Mouse (Mus musculus) ES-E14 (cell line): ENCODE measurements at regions not wholly inside any gene's neighbourhood (a gene's known extent, or its start where the extent isn't known, plus 50 kb on each side); places are given as distances from the start of the nearest gene placed in this dataset.

Source experiments
- DNase-seq: peaks from one replicate; pipeline ENCODE4 v3.0.0-alpha.2; 2013; ENCODE audit warnings: low read depth, low spot score
- H3K27ac ChIP-seq: 2 replicates; pipeline ENCODE4 v1.5.1; 2012; ENCODE audit warnings: low read depth, mild to moderate bottlenecking, low read length, moderate library complexity, mixed read lengths; ENCODE audit not compliant: poor library complexity, insufficient read depth, severe bottlenecking
- H3K36me3 ChIP-seq: 2 replicates; pipeline ENCODE4 v1.6.1; 2012; ENCODE audit warnings: mild to moderate bottlenecking, low read length, moderate library complexity, mixed read lengths; ENCODE audit not compliant: control insufficient read depth, poor library complexity, insufficient read depth, severe bottlenecking
- H3K4me1 ChIP-seq, 2 experiments: fragments of 150-350 bp in 1 of 2; sonication (generic) in 1 of 2; 2 replicates each; pipeline ENCODE4 v1.6.1; 2012; ENCODE audit warnings: low read length in 2 of 2, mild to moderate bottlenecking in 1 of 2, mixed read lengths in 1 of 2; ENCODE audit not compliant: control insufficient read depth in 2 of 2, insufficient read depth in 2 of 2, poor library complexity in 1 of 2
- H3K4me3 ChIP-seq, 2 experiments: fragments of 150-350 bp in 1 of 2; sonication (generic) in 1 of 2; 2 replicates each; pipeline ENCODE4 v1.5.1; 2012; ENCODE audit warnings: low read length in 2 of 2, low read depth in 1 of 2, mild to moderate bottlenecking in 1 of 2, mixed read lengths in 1 of 2; ENCODE audit not compliant: insufficient read depth in 1 of 2, poor library complexity in 1 of 2, severe bottlenecking in 1 of 2
- H3K9ac ChIP-seq: 2 replicates; pipeline ENCODE4 v1.6.1; 2012; ENCODE audit warnings: low read depth, mild to moderate bottlenecking, low read length, mixed read lengths; ENCODE audit not compliant: poor library complexity, insufficient read depth, severe bottlenecking
- H3K9me3 ChIP-seq: fragments of 150-350 bp; sonication (generic); 2 replicates; pipeline ENCODE4 v1.6.1; 2012; ENCODE audit warnings: low read depth, mild to moderate bottlenecking, low read length; ENCODE audit not compliant: control insufficient read depth, insufficient read depth
- CHD2 ChIP-seq: IDR thresholded peaks from 2 replicates; pipeline ENCODE4 v1.6.1; 2014; ENCODE audit warnings: mild to moderate bottlenecking, low read depth, low read length, inconsistent platforms
- HCFC1 ChIP-seq: IDR thresholded peaks from 2 replicates; pipeline ENCODE4 v1.6.1; 2012; ENCODE audit warnings: low read length, inconsistent platforms, borderline replicate concordance; ENCODE audit not compliant: insufficient read depth
- MAFK ChIP-seq: IDR thresholded peaks from 2 replicates; pipeline ENCODE4 v1.6.1; 2014; ENCODE audit warnings: mild to moderate bottlenecking, low read depth, low read length, inconsistent platforms; ENCODE audit not compliant: insufficient read depth
- ZC3H11A ChIP-seq: IDR thresholded peaks from 2 replicates; pipeline ENCODE4 v1.6.1; 2012; ENCODE audit warnings: low read depth, mild to moderate bottlenecking, inconsistent platforms, low read length, borderline replicate concordance
- ZNF384 ChIP-seq: IDR thresholded peaks from 2 replicates; pipeline ENCODE4 v1.6.1; 2012; ENCODE audit warnings: low read depth, low read length, inconsistent platforms
- in situ Hi-C, 2 experiments: fragments of 600-800 bp; cut with MboI; formaldehyde crosslinking; loops; one replicate each; pipeline ENCODE4 v1.15.1; 2025; ENCODE audit warnings: low sequenced_read_pairs in 2 of 2, inconsistent platforms in 1 of 2; ENCODE audit not compliant: unreplicated experiment in 2 of 2

DNA sequence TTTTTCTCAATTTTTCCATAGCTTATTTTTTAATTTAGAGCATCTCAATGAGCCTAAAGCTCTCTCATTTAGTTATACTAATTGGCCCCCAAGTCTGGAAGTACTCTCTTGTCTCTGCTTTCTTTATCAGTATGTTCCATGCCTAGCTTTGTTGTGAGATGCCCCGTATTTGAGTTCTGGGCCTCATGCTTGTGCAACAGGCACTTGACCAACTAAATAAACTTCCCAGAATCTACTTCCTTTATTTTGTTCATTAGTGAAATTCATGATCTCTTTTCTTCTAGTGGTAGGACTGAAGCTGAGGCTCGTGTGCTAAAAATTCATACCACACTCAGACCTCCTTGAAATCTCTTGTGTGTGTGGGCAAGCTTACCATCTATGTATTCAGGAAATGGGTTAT, 75.8 kb upstream of the Mrgpra3 start:
- no peak overlapping the region for H3K27ac ChIP-seq
- H3K36me3 ChIP-seq = no peaks in the 10 kb centered on the region
- TF ChIP-seq MAFK (no peak), ZC3H11A (no peak), HCFC1 (no peak), ZNF384 (no peak), CHD2 (no peak)
- in situ Hi-C loops = no loop called here
- H3K4me1 ChIP-seq = no peaks in the 10 kb centered on the region
- H3K4me3 ChIP-seq = no peak overlapping the region
- H3K9me3 ChIP-seq = no peaks in the 10 kb centered on the region
- H3K9ac ChIP-seq = no peak overlapping the region
- no peak for DNase-seq
